Mouse (Mus musculus) kidney, adult 2 months (tissue): Measurements from ENCODE around the gene Fastkd1.

Experiments
- CTCF ChIP-seq: fragments of 200-500 bp; conservative IDR thresholded peaks from 2 replicates; pipeline ENCODE4 v1.5.1; 2011; ENCODE audit warnings: low read depth, mild to moderate bottlenecking, control low read depth, low read length, moderate library complexity, mixed read lengths; ENCODE audit not compliant: insufficient read depth, insufficient read length
- POLR2A ChIP-seq: fragments of 200-500 bp; IDR thresholded peaks from one replicate; pipeline ENCODE4 v1.6.1; 2011; ENCODE audit warnings: low read depth, low read length, control low read depth

DNA sequence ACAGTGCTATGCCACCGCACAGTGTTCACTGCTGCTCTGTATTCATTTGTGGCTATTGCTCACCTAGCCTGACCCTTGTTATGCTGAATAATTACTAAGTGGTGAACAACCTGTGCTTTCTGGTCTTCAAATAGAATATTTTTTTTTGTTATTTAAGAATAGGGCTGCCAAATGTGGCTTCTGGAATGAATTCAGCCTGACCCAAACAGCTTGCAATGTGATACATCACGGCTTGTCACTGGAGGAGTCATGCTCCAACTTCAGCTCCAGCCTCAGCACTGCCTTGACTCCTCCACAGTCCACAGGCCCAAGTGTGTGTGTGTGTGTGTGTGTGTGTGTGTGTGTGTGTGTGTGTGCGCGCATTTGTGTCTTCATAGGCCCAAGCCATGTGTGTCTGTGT, 54.0 kb downstream of the Fastkd1 start:
- TF ChIP-seq POLR2A (no peak), CTCF (no peak)
